Mouse (Mus musculus) thymus, postnatal 4 days (tissue): ENCODE measurements around the gene Gpr61.

Experiments used
- DNase-seq: peaks from one replicate; pipeline ENCODE4 v3.0.0; 2021

The Gpr61 gene

GRCm38 (mm10) chr3:108154656-108155055, at the start of gene Gpr61:
Gene Gpr61 (minus strand): TSS chr3:108154882.
- DNase-seq = no peak

GRCm38 (mm10) chr3:108204470-108204869, 49.8 kb upstream of the Gpr61 start:
- DNase-seq = no peak

- DNase-seq = peak; percentile 90
These were observed 49.1 kb upstream of the Gpr61 start for GRCm38 (mm10) chr3:108203621-108204325.

- DNase-seq = no peak
These were observed 48.5 kb upstream of the Gpr61 start for GRCm38 (mm10) chr3:108203212-108203611.

GRCm38 (mm10) chr3:108202506-108202905, 47.8 kb upstream of the Gpr61 start:
- DNase-seq = no peak

GRCm38 (mm10) chr3:108200329-108201323, 45.9 kb upstream of the Gpr61 start, which contains the start of gene Cyb561d1:
Gene Cyb561d1 (minus strand): TSS chr3:108201212.
- DNase-seq = peak; percentile 99

- DNase-seq = no peak
These were observed 44.5 kb upstream of the Gpr61 start for GRCm38 (mm10) chr3:108199231-108199630.

GRCm38 (mm10) chr3:108197066-108197497, 42.4 kb upstream of the Gpr61 start:
- no peak for DNase-seq

- no peak for DNase-seq
These were observed 41.4 kb upstream of the Gpr61 start for GRCm38 (mm10) chr3:108195941-108196590.

GRCm38 (mm10) chr3:108195287-108195686, 40.6 kb upstream of the Gpr61 start:
- DNase-seq = no peak

- DNase-seq = no peak
These were observed 39.0 kb upstream of the Gpr61 start for GRCm38 (mm10) chr3:108193686-108194085.

GRCm38 (mm10) chr3:108189897-108190296, 35.2 kb upstream of the Gpr61 start:
- DNase-seq = no peak

GRCm38 (mm10) chr3:108188716-108189490, 34.2 kb upstream of the Gpr61 start:
- DNase-seq = no peak

- DNase-seq = no peak
These were observed 32.6 kb upstream of the Gpr61 start for GRCm38 (mm10) chr3:108187111-108187795.

GRCm38 (mm10) chr3:108186098-108187047, 31.7 kb upstream of the Gpr61 start, which contains the start of gene Amigo1:
Gene Amigo1 (plus strand): TSS chr3:108186335.
- peak; percentile 75 for DNase-seq

- DNase-seq = no peak
These were observed 30.9 kb upstream of the Gpr61 start for GRCm38 (mm10) chr3:108185460-108186097.

- no peak for DNase-seq
These were observed 30.1 kb upstream of the Gpr61 start for GRCm38 (mm10) chr3:108184742-108185141.

GRCm38 (mm10) chr3:108180514-108180913, 25.8 kb upstream of the Gpr61 start:
- no peak for DNase-seq

- no peak for DNase-seq
These were observed 24.4 kb upstream of the Gpr61 start for GRCm38 (mm10) chr3:108178756-108179715.
